Comparison of ENCODE assay signal across 22 mouse cellular contexts in the genomic region with DNA sequence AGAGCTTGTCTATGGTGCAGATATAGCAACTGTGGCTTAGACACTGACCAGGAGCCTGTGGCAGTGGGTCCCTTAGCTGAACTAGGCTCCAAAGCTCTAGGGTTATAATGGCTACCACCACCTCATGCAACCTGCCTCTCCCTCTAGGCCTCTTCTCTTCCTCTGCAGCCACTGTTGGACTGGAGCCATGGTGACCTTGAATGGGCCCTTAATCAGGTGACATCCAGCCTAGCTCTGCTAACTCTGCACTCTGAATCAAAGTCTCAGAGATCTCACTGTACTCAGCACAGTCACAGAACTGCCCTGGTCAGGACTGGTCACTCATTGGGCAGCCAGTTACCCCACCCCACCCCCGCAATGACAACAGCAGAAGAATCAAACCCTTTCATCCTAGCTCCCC. TPM values are rescaled to one million over a fixed set of nuclear protein-coding genes. Genes with fewer than 3 reads are reported as not detected.
A peak's percentile ranks its signal among the peaks of the same experiment; 100 is the strongest.
DNase-seq lines count a peak whose midpoint lies in the region; ATAC-seq and TF ChIP-seq lines count a peak whose summit lies in the region.
"Had no signal": no experiment of that assay in that cellular context is flagged by ENCODE, and none has a peak within 500 bp of the region (broad histone marks: within the 10 kb centered on the region; RNA-seq: fewer than 3 reads in every experiment).

No protein-coding gene starts in this region.

- no peak for TF ChIP-seq CTCF in gastrocnemius, adult 2 months (IDR thresholded peaks at IDR 0.05)

- no peak for ATAC-seq in kidney, embryonic 14.5 days (ENCODE audit: low FRiP score, low TSS enrichment)
- ATAC-seq in megakaryocyte progenitor cell, adult 5-6 weeks (replicated peaks; ENCODE audit: poor library complexity): no peak
- ATAC-seq: midbrain, embryonic 13.5 days had no signal

- WGBS in kidney, embryonic 14.5 days: 88% methylated on average over 1 of the region's 1 CpGs
- 95% methylated on average over 1 of the region's 1 CpGs for WGBS in hindbrain, embryonic 10.5 days

- no peak overlapping the region for H3K4me2 ChIP-seq in kidney, embryonic 14.5 days (replicated peaks; ENCODE audit: low read depth, low read length)
- H3K4me2 ChIP-seq: midbrain, embryonic 13.5 days; neural tube, embryonic 13.5 days had no signal

- DNase-seq in gastrocnemius, adult 2 months: peak; percentile 36
- no peak for DNase-seq in gastrocnemius, adult 8-10 months (ENCODE audit: low spot score in 2 of 2)
- peak; percentile 25 for DNase-seq in kidney, adult 18-20 months
- DNase-seq in adrenal gland, postnatal 14 days: peak; percentile 70
- peak; percentile 40 for DNase-seq in kidney, adult 9 months
- no peak for DNase-seq in hindbrain, embryonic 10.5 days (ENCODE audit: low spot score)
- DNase-seq: cerebellum, adult 2 months; gastrocnemius, postnatal 10 days; right cerebral cortex, adult 18-20 months; thymus, postnatal 36 days had no signal

- H3K4me3 ChIP-seq in gastrocnemius, adult 2 months: no peak overlapping the region
- H3K4me3 ChIP-seq in kidney, embryonic 14.5 days (ENCODE audit: low read length): no peak overlapping the region
- no peak overlapping the region for H3K4me3 ChIP-seq in hindbrain, embryonic 10.5 days
- H3K4me3 ChIP-seq: embryonic facial prominence, embryonic 10.5 days; heart, adult 2 months; midbrain, embryonic 13.5 days; neural tube, embryonic 13.5 days had no signal

- no peak overlapping the region for H3K27ac ChIP-seq in gastrocnemius, adult 2 months
- H3K27ac ChIP-seq in kidney, embryonic 14.5 days (ENCODE audit: low read depth, low read length): no peak overlapping the region
- no peak overlapping the region for H3K27ac ChIP-seq in hindbrain, embryonic 10.5 days
- H3K27ac ChIP-seq: heart, adult 2 months; liver, embryonic 14.5 days; midbrain, embryonic 13.5 days; neural tube, embryonic 13.5 days had no signal

- H3K36me3 ChIP-seq in kidney, embryonic 14.5 days (ENCODE audit: control insufficient read depth, insufficient read depth, low read length): no peaks in the 10 kb centered on the region
- peaks cover 44% of the 10 kb centered on the region for H3K36me3 ChIP-seq in hindbrain, embryonic 10.5 days
- H3K36me3 ChIP-seq: neural tube, embryonic 13.5 days had no signal

- H3K9me3 ChIP-seq in kidney, embryonic 14.5 days (ENCODE audit: control insufficient read depth, low read length): no peaks in the 10 kb centered on the region
- H3K9me3 ChIP-seq in hindbrain, embryonic 10.5 days: no peaks in the 10 kb centered on the region
- H3K9me3 ChIP-seq: embryonic facial prominence, embryonic 10.5 days; midbrain, embryonic 13.5 days; neural tube, embryonic 13.5 days had no signal

- no peaks in the 10 kb centered on the region for H3K27me3 ChIP-seq in kidney, embryonic 14.5 days (ENCODE audit: control insufficient read depth, insufficient read depth, low read length)
- 0 out of 2 replicates have a peak, but pooled peaks cover 4% of the 10 kb centered on the region for H3K27me3 ChIP-seq in hindbrain, embryonic 10.5 days (ENCODE audit: insufficient read depth, poor library complexity, severe bottlenecking)
- H3K27me3 ChIP-seq: midbrain, embryonic 13.5 days; neural tube, embryonic 13.5 days had no signal

- peaks cover 7% of the 10 kb centered on the region; the same call in 1 of the 2 replicates for H3K4me1 ChIP-seq in kidney, embryonic 14.5 days (ENCODE audit: control insufficient read depth, insufficient read depth, low read length)
- peaks cover 30% of the 10 kb centered on the region for H3K4me1 ChIP-seq in hindbrain, embryonic 10.5 days (replicated peaks)

- no peak overlapping the region for H3K9ac ChIP-seq in kidney, embryonic 14.5 days (ENCODE audit: low read depth, low read length)
- H3K9ac ChIP-seq: liver, embryonic 14.5 days; midbrain, embryonic 13.5 days; neural tube, embryonic 13.5 days had no signal

- intact Hi-C loops in gastrocnemius, adult 2 months (cut with DNase I): no loop called here

RNA-seq across cellular contexts. Expression of gene Wnt7a, which starts 44.4 kb away (rescaled TPM):
- not detected for total RNA-seq in gastrocnemius, adult 2 months (2021)
- total RNA-seq in gastrocnemius, adult 8-10 months (2022): not detected
- polyA plus RNA-seq in kidney, embryonic 14.5 days (2014; fragmentation: Nextera tagmentation; extraction: Ambion mirVana): 0.22 TPM in 1 of 2 replicates, not detected in the other
- total RNA-seq in adrenal gland, postnatal 14 days (2021): not detected in 2 replicates
- not detected in 2 replicates for total RNA-seq in megakaryocyte progenitor cell, adult 5-6 weeks (2015)
- not detected in 2 replicates for total RNA-seq in megakaryocyte progenitor cell, adult 5-6 weeks (2017)
- polyA plus RNA-seq in hindbrain, embryonic 10.5 days (2016; fragmentation: Nextera tagmentation; extraction: Ambion mirVana): 10.0 and 11.0 TPM in 2 replicates
- total RNA-seq: CH12.LX; common myeloid progenitor, adult 5-6 weeks; gastrocnemius, postnatal 10 days; heart, adult 2 months; megakaryocyte, adult 5-6 weeks; MEL had no signal
- polyA plus RNA-seq: heart, adult 2 months; liver, embryonic 14.5 days; small intestine, adult 2 months had no signal

Comparison
In these comparisons a context has a peak if more than half of its experiments do, and no peak if none do; other contexts are left out.
1. DNase-seq: peak in gastrocnemius, adult 2 months (single experiment), kidney, adult 18-20 months (single experiment), adrenal gland, postnatal 14 days (single experiment) and kidney, adult 9 months (single experiment); none in gastrocnemius, adult 8-10 months (0 of 2) and hindbrain, embryonic 10.5 days (single experiment).